Mouse (Mus musculus) ovary, postnatal 10 days (tissue): ENCODE data around the gene Pphln1.

Experiments used
- DNase-seq: peaks from one replicate; pipeline ENCODE4 v3.0.0; 2022; ENCODE audit warnings: low spot score

Pphln1 gene

GRCm38 (mm10) chr15:93504808-93505207 lies 106.7 kb downstream of the Pphln1 start:
- no peak for DNase-seq

- DNase-seq, result no peak
Measured at GRCm38 (mm10) chr15:93510690-93511336, 112.7 kb downstream of the Pphln1 start.

GRCm38 (mm10) chr15:93512437-93512836 lies 114.3 kb downstream of the Pphln1 start:
- DNase-seq, result no peak

GRCm38 (mm10) chr15:93513939-93514341 lies 115.8 kb downstream of the Pphln1 start:
- DNase-seq, result no peak

GRCm38 (mm10) chr15:93515316-93515715 lies 117.2 kb downstream of the Pphln1 start:
- no peak for DNase-seq

- DNase-seq, result no peak
Measured at GRCm38 (mm10) chr15:93517022-93517565, 118.9 kb downstream of the Pphln1 start.

GRCm38 (mm10) chr15:93518143-93518902 lies 120.2 kb downstream of the Pphln1 start:
- no peak for DNase-seq

- peak; percentile 88 for DNase-seq
Measured at GRCm38 (mm10) chr15:93518941-93519835, 121.0 kb downstream of the Pphln1 start.

- no peak for DNase-seq
Measured at GRCm38 (mm10) chr15:93519836-93520826, 122.0 kb downstream of the Pphln1 start.

- DNase-seq, result no peak
Measured at GRCm38 (mm10) chr15:93521088-93521786, 123.1 kb downstream of the Pphln1 start.

- DNase-seq, result no peak
Measured at GRCm38 (mm10) chr15:93521787-93522180, 123.6 kb downstream of the Pphln1 start.

- DNase-seq, result no peak
Measured at GRCm38 (mm10) chr15:93525305-93525917, 127.3 kb downstream of the Pphln1 start.

GRCm38 (mm10) chr15:93529831-93530702 lies 131.9 kb downstream of the Pphln1 start:
- DNase-seq, result no peak

GRCm38 (mm10) chr15:93530703-93531032 lies 132.5 kb downstream of the Pphln1 start:
- DNase-seq, result no peak

- no peak for DNase-seq
Measured at GRCm38 (mm10) chr15:93536191-93536590, 138.0 kb downstream of the Pphln1 start.

- DNase-seq, result no peak
Measured at GRCm38 (mm10) chr15:93537745-93538144, 139.6 kb downstream of the Pphln1 start.

- DNase-seq, result no peak
Measured at GRCm38 (mm10) chr15:93538551-93539205, 140.5 kb downstream of the Pphln1 start.

GRCm38 (mm10) chr15:93539415-93539814 lies 141.3 kb downstream of the Pphln1 start:
- DNase-seq, result no peak
